Mouse (Mus musculus): ENCODE measurements at regions not wholly inside any gene's neighbourhood (a gene's known extent, or its start where the extent isn't known, plus 50 kb on each side); places are given as distances from the start of the nearest gene placed in this dataset.

- Histone ChIP-seq H3K9me3 (ENCODE audit: control insufficient read depth, low read depth, low read length) (no peaks in the 10 kb centered on the region), H3K27me3 (ENCODE audit: control insufficient read depth, insufficient read depth, low read length) (no peaks in the 10 kb centered on the region), H3K27ac (ENCODE audit: low read length) (no peak overlapping the region), H3K4me1 (ENCODE audit: control insufficient read depth, insufficient read depth, low read length) (no peaks in the 10 kb centered on the region), H3K9ac (replicated peaks; ENCODE audit: low read depth, low read length) (no peak overlapping the region), H3K4me3 (ENCODE audit: low read depth, low read length) (no peak overlapping the region), H3K36me3 (ENCODE audit: control insufficient read depth, insufficient read depth, low read length) (no peaks in the 10 kb centered on the region), H3K4me2 (replicated peaks; ENCODE audit: low read depth, low read length) (no peak overlapping the region)
- WGBS: 68% methylated on average over 12 of the region's 12 CpGs
- no peak for ATAC-seq (ENCODE audit: insufficient number of reproducible peaks, insufficient read depth, low FRiP score, low read depth)
These were observed 184.2 kb upstream of the Tle1 start for GRCm38 (mm10) chr4:72384901-72385264.

GRCm38 (mm10) chr4:72384259-72384900, 183.7 kb upstream of the Tle1 start:
- Histone ChIP-seq H3K4me2 (replicated peaks; ENCODE audit: low read depth, low read length) (no peak overlapping the region), H3K4me1 (ENCODE audit: control insufficient read depth, insufficient read depth, low read length) (no peaks in the 10 kb centered on the region), H3K4me3 (ENCODE audit: low read depth, low read length) (no peak overlapping the region), H3K27me3 (ENCODE audit: control insufficient read depth, insufficient read depth, low read length) (no peaks in the 10 kb centered on the region), H3K9ac (replicated peaks; ENCODE audit: low read depth, low read length) (no peak overlapping the region), H3K9me3 (ENCODE audit: control insufficient read depth, low read depth, low read length) (no peaks in the 10 kb centered on the region), H3K36me3 (ENCODE audit: control insufficient read depth, insufficient read depth, low read length) (no peaks in the 10 kb centered on the region), H3K27ac (ENCODE audit: low read length) (no peak overlapping the region)
- no peak for ATAC-seq (ENCODE audit: insufficient number of reproducible peaks, insufficient read depth, low FRiP score, low read depth)
- 97% methylated on average over 5 of the region's 5 CpGs for WGBS

- Histone ChIP-seq H3K36me3 (ENCODE audit: control insufficient read depth, insufficient read depth, low read length) (no peaks in the 10 kb centered on the region), H3K9me3 (ENCODE audit: control insufficient read depth, low read depth, low read length) (no peaks in the 10 kb centered on the region), H3K27ac (ENCODE audit: low read length) (no peak overlapping the region), H3K4me3 (ENCODE audit: low read depth, low read length) (no peak overlapping the region), H3K9ac (replicated peaks; ENCODE audit: low read depth, low read length) (no peak overlapping the region), H3K27me3 (ENCODE audit: control insufficient read depth, insufficient read depth, low read length) (no peaks in the 10 kb centered on the region), H3K4me1 (ENCODE audit: control insufficient read depth, insufficient read depth, low read length) (no peaks in the 10 kb centered on the region), H3K4me2 (replicated peaks; ENCODE audit: low read depth, low read length) (no peak overlapping the region)
- WGBS: 63% methylated on average over 2 of the region's 2 CpGs
- no peak for ATAC-seq (ENCODE audit: insufficient number of reproducible peaks, insufficient read depth, low FRiP score, low read depth)
These were observed 183.0 kb upstream of the Tle1 start for GRCm38 (mm10) chr4:72383729-72384128.

- Histone ChIP-seq H3K9ac (replicated peaks; ENCODE audit: low read depth, low read length) (no peak overlapping the region), H3K27ac (ENCODE audit: low read length) (no peak overlapping the region), H3K36me3 (ENCODE audit: control insufficient read depth, insufficient read depth, low read length) (no peaks in the 10 kb centered on the region), H3K4me3 (ENCODE audit: low read depth, low read length) (no peak overlapping the region), H3K9me3 (ENCODE audit: control insufficient read depth, low read depth, low read length) (no peaks in the 10 kb centered on the region), H3K27me3 (ENCODE audit: control insufficient read depth, insufficient read depth, low read length) (no peaks in the 10 kb centered on the region), H3K4me1 (ENCODE audit: control insufficient read depth, insufficient read depth, low read length) (no peaks in the 10 kb centered on the region), H3K4me2 (replicated peaks; ENCODE audit: low read depth, low read length) (no peak overlapping the region)
- ATAC-seq (ENCODE audit: insufficient number of reproducible peaks, insufficient read depth, low FRiP score, low read depth): no peak
- WGBS: 89% methylated on average over 11 of the region's 11 CpGs
These were observed 181.9 kb upstream of the Tle1 start for GRCm38 (mm10) chr4:72382517-72383147.

- H3K4me1 ChIP-seq (ENCODE audit: control insufficient read depth, insufficient read depth, low read length): no peaks in the 10 kb centered on the region
- H3K27me3 ChIP-seq (ENCODE audit: control insufficient read depth, insufficient read depth, low read length): no peaks in the 10 kb centered on the region
- no peak overlapping the region for H3K4me2 ChIP-seq (replicated peaks; ENCODE audit: low read depth, low read length)
- no peaks in the 10 kb centered on the region for H3K36me3 ChIP-seq (ENCODE audit: control insufficient read depth, insufficient read depth, low read length)
- WGBS: 92% methylated on average over 6 of the region's 6 CpGs
- no peak overlapping the region for H3K4me3 ChIP-seq (ENCODE audit: low read depth, low read length)
- H3K9me3 ChIP-seq (ENCODE audit: control insufficient read depth, low read depth, low read length): no peaks in the 10 kb centered on the region
- no peak for ATAC-seq (ENCODE audit: insufficient number of reproducible peaks, insufficient read depth, low FRiP score, low read depth)
- H3K9ac ChIP-seq (replicated peaks; ENCODE audit: low read depth, low read length): no peak overlapping the region
- H3K27ac ChIP-seq (ENCODE audit: low read length): no peak overlapping the region
These were observed 181.0 kb upstream of the Tle1 start for GRCm38 (mm10) chr4:72381742-72382141.

- H3K4me2 ChIP-seq (replicated peaks; ENCODE audit: low read depth, low read length): no peak overlapping the region
- H3K27ac ChIP-seq (ENCODE audit: low read length): no peak overlapping the region
- no peaks in the 10 kb centered on the region for H3K9me3 ChIP-seq (ENCODE audit: control insufficient read depth, low read depth, low read length)
- no peak for ATAC-seq (ENCODE audit: insufficient number of reproducible peaks, insufficient read depth, low FRiP score, low read depth)
- H3K36me3 ChIP-seq (ENCODE audit: control insufficient read depth, insufficient read depth, low read length): no peaks in the 10 kb centered on the region
- H3K27me3 ChIP-seq (ENCODE audit: control insufficient read depth, insufficient read depth, low read length): no peaks in the 10 kb centered on the region
- no peak overlapping the region for H3K9ac ChIP-seq (replicated peaks; ENCODE audit: low read depth, low read length)
- no peaks in the 10 kb centered on the region for H3K4me1 ChIP-seq (ENCODE audit: control insufficient read depth, insufficient read depth, low read length)
- WGBS: 64% methylated on average over 3 of the region's 3 CpGs
- H3K4me3 ChIP-seq (ENCODE audit: low read depth, low read length): no peak overlapping the region
These were observed 180.4 kb upstream of the Tle1 start for GRCm38 (mm10) chr4:72381116-72381515.

- Histone ChIP-seq H3K36me3 (ENCODE audit: control insufficient read depth, insufficient read depth, low read length) (no peaks in the 10 kb centered on the region), H3K4me3 (ENCODE audit: low read depth, low read length) (no peak overlapping the region), H3K4me1 (ENCODE audit: control insufficient read depth, insufficient read depth, low read length) (no peaks in the 10 kb centered on the region), H3K4me2 (replicated peaks; ENCODE audit: low read depth, low read length) (no peak overlapping the region), H3K27me3 (ENCODE audit: control insufficient read depth, insufficient read depth, low read length) (no peaks in the 10 kb centered on the region), H3K9ac (replicated peaks; ENCODE audit: low read depth, low read length) (no peak overlapping the region), H3K27ac (ENCODE audit: low read length) (no peak overlapping the region), H3K9me3 (ENCODE audit: control insufficient read depth, low read depth, low read length) (no peaks in the 10 kb centered on the region)
- WGBS: 86% methylated on average over 1 of the region's 1 CpGs
- no peak for ATAC-seq (ENCODE audit: insufficient number of reproducible peaks, insufficient read depth, low FRiP score, low read depth)
These were observed 178.8 kb upstream of the Tle1 start for GRCm38 (mm10) chr4:72379515-72379914.

- no peak overlapping the region for H3K27ac ChIP-seq (ENCODE audit: low read length)
These were observed 178.3 kb upstream of the Tle1 start for GRCm38 (mm10) chr4:72379011-72379410.

GRCm38 (mm10) chr4:72377520-72377919, 176.8 kb upstream of the Tle1 start:
- WGBS: 48% methylated on average over 1 of the region's 1 CpGs
- H3K4me1 ChIP-seq (ENCODE audit: control insufficient read depth, insufficient read depth, low read length): no peaks in the 10 kb centered on the region
- H3K9me3 ChIP-seq (ENCODE audit: control insufficient read depth, low read depth, low read length): no peaks in the 10 kb centered on the region
- no peak overlapping the region for H3K9ac ChIP-seq (replicated peaks; ENCODE audit: low read depth, low read length)
- ATAC-seq (ENCODE audit: insufficient number of reproducible peaks, insufficient read depth, low FRiP score, low read depth): no peak
- H3K27me3 ChIP-seq (ENCODE audit: control insufficient read depth, insufficient read depth, low read length): no peaks in the 10 kb centered on the region
- no peak overlapping the region for H3K4me2 ChIP-seq (replicated peaks; ENCODE audit: low read depth, low read length)
- no peak overlapping the region for H3K4me3 ChIP-seq (ENCODE audit: low read depth, low read length)
- H3K36me3 ChIP-seq (ENCODE audit: control insufficient read depth, insufficient read depth, low read length): no peaks in the 10 kb centered on the region
- H3K27ac ChIP-seq (ENCODE audit: low read length): no peak overlapping the region

More at GRCm38 (mm10) chr4:72379011-72379410, 178.3 kb upstream of the Tle1 start:
- no peak overlapping the region for H3K4me2 ChIP-seq (replicated peaks; ENCODE audit: low read depth, low read length)
- no peak for ATAC-seq (ENCODE audit: insufficient number of reproducible peaks, insufficient read depth, low FRiP score, low read depth)
- H3K9ac ChIP-seq (replicated peaks; ENCODE audit: low read depth, low read length): no peak overlapping the region
- no peaks in the 10 kb centered on the region for H3K4me1 ChIP-seq (ENCODE audit: control insufficient read depth, insufficient read depth, low read length)
- H3K9me3 ChIP-seq (ENCODE audit: control insufficient read depth, low read depth, low read length): no peaks in the 10 kb centered on the region
- H3K27me3 ChIP-seq (ENCODE audit: control insufficient read depth, insufficient read depth, low read length): no peaks in the 10 kb centered on the region
- H3K36me3 ChIP-seq (ENCODE audit: control insufficient read depth, insufficient read depth, low read length): no peaks in the 10 kb centered on the region
- H3K4me3 ChIP-seq (ENCODE audit: low read depth, low read length): no peak overlapping the region
